Mouse (Mus musculus): Measurements from ENCODE around the gene Pkdrej. TPM values are rescaled to one million over a fixed set of nuclear protein-coding genes. Genes with fewer than 3 reads are reported as not detected.
"Not testable (repeated sequence)": the region's sequence is repeated elsewhere in the genome, so short reads cannot be mapped to it uniquely, and the experiment has no call there.

Pkdrej gene
- polyA plus RNA-seq (2014; fragmentation: Nextera tagmentation; extraction: Ambion mirVana): 0.20 and 0.24 TPM in 2 replicates

DNA sequence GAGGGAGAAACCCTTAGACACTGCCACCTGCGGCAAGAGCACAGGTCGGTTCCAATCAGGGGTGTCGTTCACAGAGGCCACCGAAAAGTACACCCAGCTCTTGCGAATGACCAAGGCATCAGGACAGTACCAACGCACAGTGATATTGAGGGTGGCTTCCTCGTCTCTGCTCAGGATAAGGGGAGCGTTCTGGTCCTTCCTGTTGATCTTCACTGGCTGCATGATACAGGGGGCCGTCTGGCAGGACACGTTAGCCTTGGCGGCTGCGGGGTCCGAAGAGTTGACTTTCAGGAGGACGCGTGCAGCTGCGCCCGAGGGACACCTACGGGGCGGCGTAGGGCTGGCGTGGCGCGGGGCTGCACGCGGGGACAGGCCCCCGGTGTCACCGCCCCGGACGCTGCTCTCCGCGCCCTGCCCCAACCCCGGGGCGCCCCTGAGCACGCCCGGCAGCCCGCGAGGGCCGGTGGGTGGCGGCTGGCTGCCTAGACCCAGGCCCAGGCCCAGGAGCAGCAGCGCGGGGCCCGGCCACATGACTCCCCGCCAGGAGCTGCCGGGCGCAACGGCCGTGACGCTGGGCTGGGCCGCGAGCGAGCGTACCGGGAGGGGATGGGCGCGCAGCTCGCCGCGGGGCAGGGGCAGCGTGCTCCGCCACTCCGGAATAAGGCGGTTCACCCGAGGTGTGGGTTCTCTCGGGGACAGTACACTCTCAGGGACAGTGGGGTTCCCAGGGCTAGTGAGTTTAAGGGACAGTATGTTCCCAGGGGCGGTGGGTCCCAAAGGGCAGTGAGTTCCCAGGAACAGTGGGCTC is at the start of gene Pkdrej:
Gene Pkdrej (minus strand): TSS at position 532 of the 808 bp plus-strand sequence.
- H3K9me3 ChIP-seq (ENCODE audit: low read depth, low read length): no peaks in the 10 kb centered on the region; the same call in 1 of the 2 replicates
- H3K4me2 ChIP-seq: peak within 1 kb of the TSS; percentile 95
- peak within 1 kb of the TSS; percentile 49 for H3K4me3 ChIP-seq (ENCODE audit: low read depth, low read length)
- peaks cover 12% of the 10 kb centered on the region for H3K27me3 ChIP-seq (ENCODE audit: insufficient read depth, low read length)
- H3K4me1 ChIP-seq (ENCODE audit: insufficient read depth): no peaks in the 10 kb centered on the region
- peak within 1 kb of the TSS; percentile 71 for H3K9ac ChIP-seq
- no peaks in the 10 kb centered on the region for H3K36me3 ChIP-seq (ENCODE audit: insufficient read depth)
- ATAC-seq (ENCODE audit: insufficient read depth) (peak; percentile 84), DNase-seq (peak; percentile 66)
- H3K27ac ChIP-seq (ENCODE audit: low read depth): no peak within 1 kb of the TSS
- TF ChIP-seq CTCF (IDR thresholded peaks at IDR 0.05; ENCODE audit: low read depth): no peak
- WGBS: 2% methylated on average over 65 of the region's 65 CpGs

DNA sequence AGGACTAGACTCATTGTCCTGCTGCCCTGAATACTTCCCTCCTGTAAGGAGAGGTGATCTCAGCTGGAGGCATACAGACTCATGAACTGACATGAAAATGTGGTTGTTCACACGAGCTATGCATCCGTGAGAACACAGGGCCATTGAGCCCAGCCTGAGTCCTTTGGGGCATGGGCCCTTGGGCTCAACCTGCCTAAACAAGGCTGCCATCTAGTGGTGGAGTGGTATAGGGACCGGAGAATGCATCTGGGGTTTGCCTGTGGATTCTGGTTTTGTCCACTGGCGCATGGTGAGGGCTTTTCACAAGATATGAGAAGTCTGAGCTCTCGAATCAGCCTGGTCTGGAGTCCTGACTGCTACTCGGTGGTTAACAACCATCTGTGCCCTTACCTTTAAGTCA is 46.2 kb upstream of the Pkdrej start:
- H3K4me1 ChIP-seq (ENCODE audit: insufficient read depth): no peaks in the 10 kb centered on the region
- DNase-seq: peak; percentile 86
- TF ChIP-seq CTCF (IDR thresholded peaks at IDR 0.05; ENCODE audit: low read depth): peak; percentile 90
- WGBS: 43% methylated on average over 6 of the region's 6 CpGs
- H3K27ac ChIP-seq (ENCODE audit: low read depth): no peak overlapping the region
- ATAC-seq (ENCODE audit: insufficient read depth): 0 out of 2 replicates have a peak, but pooled peaks have one; percentile 62
- no peak overlapping the region for H3K9ac ChIP-seq
- no peaks in the 10 kb centered on the region for H3K27me3 ChIP-seq (ENCODE audit: insufficient read depth, low read length)
- H3K9me3 ChIP-seq (ENCODE audit: low read depth, low read length): no peaks in the 10 kb centered on the region
- H3K4me2 ChIP-seq: no peak overlapping the region
- H3K36me3 ChIP-seq (ENCODE audit: insufficient read depth): peaks cover 98% of the 10 kb centered on the region
- no peak overlapping the region for H3K4me3 ChIP-seq (ENCODE audit: low read depth, low read length)

DNA sequence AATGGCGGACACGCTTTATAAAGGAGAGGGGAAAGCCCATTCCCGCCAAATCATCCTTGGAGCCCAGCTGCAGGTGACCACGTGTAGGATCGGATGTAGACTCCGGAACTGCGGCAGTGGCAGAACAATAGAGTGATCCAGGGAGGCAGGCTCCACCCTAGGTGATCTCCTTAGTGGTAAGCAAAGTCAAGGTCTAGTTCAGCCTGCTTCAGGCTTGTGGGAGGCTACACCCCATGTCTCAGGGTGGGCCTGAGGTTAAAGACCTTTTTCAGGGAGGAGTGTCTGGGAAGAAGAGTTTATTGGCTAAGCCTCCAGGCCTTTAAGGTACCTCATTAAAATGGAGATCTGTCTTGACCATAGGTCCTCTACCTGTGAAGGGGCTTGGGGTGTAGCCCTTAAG is 44.4 kb upstream of the Pkdrej start:
- H3K9ac ChIP-seq; H3K4me3 ChIP-seq (ENCODE audit: low read depth, low read length); H3K4me1 ChIP-seq (ENCODE audit: insufficient read depth); H3K9me3 ChIP-seq (ENCODE audit: low read depth, low read length); H3K27ac ChIP-seq (ENCODE audit: low read depth); ATAC-seq (ENCODE audit: insufficient read depth); DNase-seq; H3K27me3 ChIP-seq (ENCODE audit: insufficient read depth, low read length); H3K4me2 ChIP-seq: not testable (repeated sequence)
- peaks cover 96% of the 10 kb centered on the region for H3K36me3 ChIP-seq (ENCODE audit: insufficient read depth)
- WGBS: 90% methylated on average over 7 of the region's 7 CpGs

DNA sequence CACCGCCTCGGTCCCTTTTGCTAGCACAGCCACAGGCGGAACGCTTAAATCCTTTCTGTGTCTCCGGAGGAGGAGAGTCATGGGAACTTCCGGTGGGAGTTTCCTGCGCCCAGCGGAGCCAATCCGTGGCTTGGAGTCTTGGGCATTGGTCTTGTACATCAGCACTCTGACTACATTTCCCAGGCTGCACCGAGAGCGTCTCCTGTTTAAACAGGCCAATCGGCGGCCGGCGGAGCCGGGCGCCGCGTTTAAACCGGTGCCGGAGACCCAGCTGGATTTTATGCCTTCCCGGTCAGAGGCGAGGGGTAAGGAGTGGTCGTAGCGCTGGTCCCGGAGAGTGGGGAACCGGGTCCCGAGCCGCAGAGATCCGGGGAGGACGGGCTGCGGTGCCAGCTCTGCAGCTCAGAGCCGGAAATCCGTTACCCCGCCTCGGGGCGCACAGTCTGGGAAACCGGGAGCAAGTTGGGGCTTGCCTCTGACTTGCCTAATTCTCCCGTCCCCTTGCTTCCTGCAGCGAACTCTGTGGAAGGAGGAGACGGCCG is 38.0 kb upstream of the Pkdrej start, which contains the start of gene Gtse1:
Gene Gtse1 (plus strand): TSS at position 256 of the 542 bp plus-strand sequence.
- peak within 1 kb of the TSS; percentile 89 for H3K4me2 ChIP-seq
- DNase-seq: peak; percentile 98
- no peak for TF ChIP-seq CTCF (IDR thresholded peaks at IDR 0.05; ENCODE audit: low read depth)
- H3K9ac ChIP-seq: peak within 1 kb of the TSS; percentile 71
- no peaks in the 10 kb centered on the region for H3K27me3 ChIP-seq (ENCODE audit: insufficient read depth, low read length)
- peaks cover 16% of the 10 kb centered on the region for H3K4me1 ChIP-seq (ENCODE audit: insufficient read depth)
- H3K36me3 ChIP-seq (ENCODE audit: insufficient read depth): peaks cover 35% of the 10 kb centered on the region
- peak; percentile 99 for ATAC-seq (ENCODE audit: insufficient read depth)
- H3K9me3 ChIP-seq (ENCODE audit: low read depth, low read length): no peaks in the 10 kb centered on the region
- under 1% methylated on average over 42 of the region's 42 CpGs for WGBS
- H3K4me3 ChIP-seq (ENCODE audit: low read depth, low read length): peak within 1 kb of the TSS; percentile 76
- H3K27ac ChIP-seq (ENCODE audit: low read depth): peak within 1 kb of the TSS; percentile 48

DNA sequence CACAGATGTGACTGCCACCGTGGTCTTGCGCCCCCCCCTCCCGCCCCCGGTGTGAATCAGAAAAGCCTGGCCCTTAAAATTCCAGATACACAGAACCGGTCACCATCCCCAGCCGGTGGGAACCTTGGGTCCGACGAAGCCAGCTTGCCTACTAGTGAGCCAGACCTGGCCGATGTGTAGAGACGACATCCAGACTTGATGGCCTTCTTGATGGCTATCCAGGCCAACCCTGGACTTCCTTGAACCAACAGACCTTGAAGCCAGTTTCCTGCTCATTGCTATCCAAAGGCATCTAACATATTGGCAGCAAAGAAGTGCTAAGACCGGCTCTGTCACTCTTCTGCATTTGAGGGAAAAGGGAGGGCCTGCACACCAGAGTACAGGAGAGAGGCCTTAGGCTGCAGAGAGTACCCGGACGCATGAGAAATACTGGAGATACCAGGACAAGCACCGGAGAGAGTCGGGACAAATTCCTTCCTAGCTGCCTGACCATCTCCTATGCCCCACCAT is 37.5 kb upstream of the Pkdrej start:
- Histone ChIP-seq H3K9me3 (ENCODE audit: low read depth, low read length) (no peaks in the 10 kb centered on the region), H3K36me3 (ENCODE audit: insufficient read depth) (peaks cover 30% of the 10 kb centered on the region), H3K4me3 (ENCODE audit: low read depth, low read length) (peak overlapping the region; percentile 76), H3K4me2 (peak overlapping the region; percentile 89), H3K27me3 (ENCODE audit: insufficient read depth, low read length) (no peaks in the 10 kb centered on the region), H3K27ac (ENCODE audit: low read depth) (peak overlapping the region; percentile 42; the same call in 1 of the 2 replicates), H3K4me1 (ENCODE audit: insufficient read depth) (peaks cover 16% of the 10 kb centered on the region), H3K9ac (peak overlapping the region; percentile 71)
- ATAC-seq (ENCODE audit: insufficient read depth): peak; percentile 21
- TF ChIP-seq CTCF (IDR thresholded peaks at IDR 0.05; ENCODE audit: low read depth): no peak
- DNase-seq: no peak
- 6% methylated on average over 15 of the region's 15 CpGs for WGBS

DNA sequence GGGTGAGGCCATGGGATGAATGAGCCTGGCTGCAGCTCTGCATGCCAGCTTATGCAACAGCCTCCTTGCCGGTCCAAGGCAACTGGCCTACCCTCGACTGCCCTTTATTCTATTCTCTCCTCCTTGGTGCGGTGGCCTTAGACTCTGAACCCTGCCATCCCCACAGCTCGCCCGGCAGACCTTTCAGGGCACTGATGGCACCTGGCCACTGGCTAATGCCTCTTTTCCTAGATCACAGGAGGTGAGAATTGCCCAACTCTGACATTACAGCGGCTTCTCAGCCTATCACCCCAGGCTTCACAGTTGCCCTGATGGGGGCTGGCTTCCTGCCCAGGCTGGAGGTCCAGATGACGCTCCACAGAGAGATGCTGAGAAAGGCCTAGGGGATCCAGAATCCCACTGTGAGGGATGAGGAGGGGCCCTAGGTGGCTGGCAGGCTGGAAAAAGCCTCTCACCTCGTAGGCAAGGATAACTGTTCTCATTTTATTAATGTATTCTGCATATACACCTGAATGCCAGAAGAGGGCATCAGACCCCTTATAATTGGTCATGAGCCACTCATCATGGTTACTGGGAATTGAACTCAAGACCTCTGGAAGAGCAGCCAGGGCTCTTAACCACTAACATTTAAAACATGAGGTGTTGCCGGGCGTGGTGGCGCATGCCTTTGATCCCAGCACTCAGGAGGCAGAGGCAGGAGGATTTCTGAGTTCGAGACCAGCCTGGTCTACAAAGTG is 30.3 kb upstream of the Pkdrej start:
- no peak for TF ChIP-seq CTCF (IDR thresholded peaks at IDR 0.05; ENCODE audit: low read depth)
- DNase-seq (no peak), ATAC-seq (ENCODE audit: insufficient read depth) (no peak)
- Histone ChIP-seq H3K4me2 (no peak overlapping the region), H3K4me1 (ENCODE audit: insufficient read depth) (no peaks in the 10 kb centered on the region), H3K27me3 (ENCODE audit: insufficient read depth, low read length) (no peaks in the 10 kb centered on the region), H3K4me3 (ENCODE audit: low read depth, low read length) (no peak overlapping the region), H3K27ac (ENCODE audit: low read depth) (no peak overlapping the region), H3K36me3 (ENCODE audit: insufficient read depth) (no peaks in the 10 kb centered on the region), H3K9me3 (ENCODE audit: low read depth, low read length) (no peaks in the 10 kb centered on the region), H3K9ac (no peak overlapping the region)
- 71% methylated on average over 12 of the region's 12 CpGs for WGBS
